Mouse (Mus musculus) megakaryocyte progenitor cell, adult 5-6 weeks (primary cell): Measurements from ENCODE around the gene Gm20671. TPM values are rescaled to one million over a fixed set of nuclear protein-coding genes. Genes with fewer than 3 reads are reported as not detected.
"Not testable (repeated sequence)": the region's sequence is repeated elsewhere in the genome, so short reads cannot be mapped to it uniquely, and the experiment has no call there.

Source experiments
- ATAC-seq: replicated peaks from 2 replicates; pipeline ENCODE4 v1.8.0; 2016; ENCODE audit warnings: mild to moderate bottlenecking, moderate TSS enrichment, inconsistent platforms; ENCODE audit not compliant: poor library complexity
- total RNA-seq, 2 experiments: library from RNA; stranded (forward) in 1 of 2; stranded (reverse) in 1 of 2; fragments of 157-497, 149-512 nt in 1 of 2; fragments of 200-1000 nt in 1 of 2; gene quantifications; 2 replicates each; pipeline versions ENCODE4 v1.2.3 to v1.2.4; 2015 to 2017

Gene Gm20671
- total RNA-seq, 2 experiments from 2014 or later, result 6.6 TPM; not detected in 1

- peak; percentile 98 for ATAC-seq
These were observed 41.5 kb downstream of the Gm20671 start, which contains the start of gene Pisd for GRCm38 (mm10) chr5:32785313-32785915. Pisd (minus strand) TSS chr5:32785646.

DNA sequence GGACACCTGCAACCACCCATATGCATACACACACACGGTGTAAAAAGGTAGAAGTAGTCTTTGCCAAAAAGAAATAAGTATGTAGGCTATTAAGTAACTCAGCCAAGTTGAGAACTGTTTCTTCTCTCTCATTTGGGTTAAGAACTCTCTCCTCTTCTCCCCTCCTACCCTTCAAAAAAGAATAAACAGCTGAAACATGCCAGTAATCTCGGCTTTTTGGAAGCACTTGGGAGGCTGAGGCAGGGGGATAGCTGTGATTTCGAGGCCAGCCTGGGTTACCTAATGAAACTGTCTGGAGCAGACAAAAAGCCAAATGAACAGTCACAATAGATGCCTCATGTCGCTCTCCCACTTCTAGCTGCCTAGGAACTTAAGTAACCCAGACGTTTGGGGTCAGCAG lies 42.2 kb downstream of the Gm20671 start:
- no peak for ATAC-seq

DNA sequence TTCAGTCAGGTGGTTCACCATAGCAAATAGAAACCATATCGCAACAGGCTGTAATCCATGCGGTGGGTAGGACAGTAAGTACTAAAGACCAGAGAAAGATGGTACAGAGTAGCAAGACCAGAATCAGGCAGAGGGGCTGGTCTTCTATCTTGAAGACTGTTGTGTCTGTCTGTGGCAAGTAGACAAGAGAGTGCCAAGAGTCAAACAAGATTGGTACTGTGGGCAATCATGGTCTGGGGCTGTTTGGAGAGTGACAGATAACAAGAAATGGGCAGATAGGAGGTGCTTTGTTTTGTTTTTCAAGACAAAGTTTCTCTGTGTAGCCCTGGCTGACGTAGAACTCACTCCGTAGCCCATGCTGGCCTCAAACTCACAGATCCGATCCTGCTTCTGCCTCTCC lies 45.3 kb downstream of the Gm20671 start:
- ATAC-seq, result peak; percentile 62

DNA sequence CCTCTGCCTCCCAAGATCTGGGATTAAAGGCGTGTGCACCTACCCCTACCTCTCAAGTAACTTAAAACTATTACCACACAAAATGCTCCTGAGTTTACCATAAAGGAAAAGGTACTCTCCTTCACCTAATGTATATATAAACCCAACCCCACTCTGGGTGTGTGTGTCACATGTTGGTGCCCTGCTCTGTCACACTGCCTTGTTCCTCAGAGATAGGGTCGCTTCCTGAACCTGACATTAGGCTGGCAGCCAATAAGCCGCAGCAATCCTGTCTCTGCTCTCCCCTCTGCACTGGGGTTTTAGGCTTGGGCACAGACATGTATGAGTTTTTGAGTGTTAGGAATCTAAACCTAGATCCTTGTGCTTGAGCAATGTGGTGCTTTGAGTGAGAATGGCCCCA lies 48.7 kb downstream of the Gm20671 start:
- ATAC-seq, result peak; percentile 56

DNA sequence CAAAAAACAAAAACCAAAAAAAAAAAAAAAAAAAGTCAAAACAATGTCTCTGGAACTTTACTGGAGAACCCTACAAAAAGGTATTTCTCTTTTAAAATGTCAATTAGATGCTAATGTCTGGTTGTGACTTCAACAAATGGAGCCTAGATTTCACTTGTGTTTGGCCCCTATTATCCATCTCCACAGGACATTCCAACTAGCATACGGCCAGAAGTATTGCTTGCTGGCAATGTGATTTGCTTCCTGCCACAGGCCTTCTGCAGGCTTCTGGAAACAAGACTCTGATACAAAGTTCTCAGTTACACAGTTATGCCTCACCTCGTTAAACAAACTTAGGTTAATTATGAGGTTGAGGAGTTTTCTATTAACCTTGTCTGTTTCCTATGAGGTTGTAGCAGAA lies 54.5 kb downstream of the Gm20671 start:
- ATAC-seq, result no peak

GRCm38 (mm10) chr5:32767636-32768373 lies 59.1 kb downstream of the Gm20671 start:
- no peak for ATAC-seq

GRCm38 (mm10) chr5:32767004-32767403 lies 59.9 kb downstream of the Gm20671 start:
- no peak for ATAC-seq

DNA sequence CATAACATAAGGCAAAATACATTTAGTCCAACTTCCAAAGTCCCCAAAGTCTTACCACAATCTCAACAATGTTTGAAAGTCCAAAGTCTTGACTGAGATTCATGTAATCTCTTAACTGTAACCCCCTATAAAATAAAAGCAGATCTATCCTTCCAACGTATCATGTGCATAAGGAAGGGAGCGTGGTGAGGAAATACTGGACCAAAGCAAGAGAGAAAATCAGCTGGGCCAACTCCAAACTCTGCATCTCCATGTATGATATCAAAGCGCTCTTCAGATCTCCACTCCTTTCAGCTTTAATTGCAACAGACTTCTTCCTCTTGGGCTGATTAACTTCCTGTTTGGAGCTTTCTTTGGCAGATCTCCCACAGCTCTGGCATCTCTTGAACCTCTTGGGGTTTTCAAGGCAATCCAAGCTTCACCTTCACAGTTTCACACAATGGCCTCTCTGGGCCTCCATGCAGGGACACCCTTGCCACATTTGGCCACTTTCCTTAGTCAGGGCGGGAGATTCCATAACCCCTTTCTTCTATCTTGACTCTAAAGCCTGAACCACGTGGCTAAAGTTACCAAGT lies 65.3 kb downstream of the Gm20671 start:
- peak; percentile 63 for ATAC-seq

GRCm38 (mm10) chr5:32760787-32761186 lies 66.1 kb downstream of the Gm20671 start:
- ATAC-seq, result no peak

DNA sequence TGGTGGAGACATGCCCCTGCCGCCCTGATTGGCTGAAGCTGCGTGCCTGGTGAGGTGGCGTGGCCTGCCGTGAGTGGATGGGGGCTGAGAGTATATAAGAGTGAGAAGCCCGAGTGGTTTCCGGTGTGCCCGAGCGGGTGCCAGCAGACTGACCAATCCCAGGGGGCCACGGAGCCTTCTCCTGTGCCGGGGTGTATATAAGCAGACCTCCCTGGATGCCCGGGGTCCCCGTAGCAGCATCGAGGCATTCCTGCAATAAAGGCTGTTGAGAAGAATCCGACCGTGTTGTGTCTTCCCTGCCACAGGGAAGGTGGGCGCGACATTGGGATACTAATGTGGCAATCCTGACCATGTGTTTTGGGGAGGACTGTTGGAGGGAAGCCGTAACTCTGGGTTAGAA lies 66.6 kb downstream of the Gm20671 start:
- not testable (repeated sequence) for ATAC-seq

GRCm38 (mm10) chr5:32759662-32760061 lies 67.2 kb downstream of the Gm20671 start:
- ATAC-seq, result 0 out of 2 replicates have a peak, but pooled peaks have one; percentile 26

DNA sequence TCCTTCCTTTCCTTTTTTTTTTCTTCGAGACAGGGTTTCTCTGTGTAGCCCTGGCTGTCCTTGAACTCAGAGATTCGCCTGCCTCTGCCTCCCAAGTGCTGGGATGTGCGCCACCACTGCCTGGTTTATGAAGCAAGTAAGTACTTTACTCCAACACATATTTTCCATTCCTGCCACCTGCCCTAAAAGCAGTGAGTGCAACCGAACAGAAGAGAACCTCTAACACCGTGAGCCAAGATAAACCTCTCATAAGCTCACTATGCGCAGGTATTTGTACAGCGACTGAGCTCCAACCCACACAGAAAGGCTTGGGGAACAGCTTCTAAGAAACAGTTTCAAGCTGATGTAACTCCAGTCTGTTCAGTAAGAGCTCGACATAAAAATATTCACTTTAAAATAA lies 70.8 kb downstream of the Gm20671 start:
- no peak for ATAC-seq

- ATAC-seq, result no peak
These were observed 75.2 kb downstream of the Gm20671 start for GRCm38 (mm10) chr5:32751736-32752135.

GRCm38 (mm10) chr5:32748936-32749335 lies 78.0 kb downstream of the Gm20671 start:
- no peak for ATAC-seq

- peak; percentile 58 for ATAC-seq
These were observed 79.1 kb downstream of the Gm20671 start for GRCm38 (mm10) chr5:32747650-32748375.

DNA sequence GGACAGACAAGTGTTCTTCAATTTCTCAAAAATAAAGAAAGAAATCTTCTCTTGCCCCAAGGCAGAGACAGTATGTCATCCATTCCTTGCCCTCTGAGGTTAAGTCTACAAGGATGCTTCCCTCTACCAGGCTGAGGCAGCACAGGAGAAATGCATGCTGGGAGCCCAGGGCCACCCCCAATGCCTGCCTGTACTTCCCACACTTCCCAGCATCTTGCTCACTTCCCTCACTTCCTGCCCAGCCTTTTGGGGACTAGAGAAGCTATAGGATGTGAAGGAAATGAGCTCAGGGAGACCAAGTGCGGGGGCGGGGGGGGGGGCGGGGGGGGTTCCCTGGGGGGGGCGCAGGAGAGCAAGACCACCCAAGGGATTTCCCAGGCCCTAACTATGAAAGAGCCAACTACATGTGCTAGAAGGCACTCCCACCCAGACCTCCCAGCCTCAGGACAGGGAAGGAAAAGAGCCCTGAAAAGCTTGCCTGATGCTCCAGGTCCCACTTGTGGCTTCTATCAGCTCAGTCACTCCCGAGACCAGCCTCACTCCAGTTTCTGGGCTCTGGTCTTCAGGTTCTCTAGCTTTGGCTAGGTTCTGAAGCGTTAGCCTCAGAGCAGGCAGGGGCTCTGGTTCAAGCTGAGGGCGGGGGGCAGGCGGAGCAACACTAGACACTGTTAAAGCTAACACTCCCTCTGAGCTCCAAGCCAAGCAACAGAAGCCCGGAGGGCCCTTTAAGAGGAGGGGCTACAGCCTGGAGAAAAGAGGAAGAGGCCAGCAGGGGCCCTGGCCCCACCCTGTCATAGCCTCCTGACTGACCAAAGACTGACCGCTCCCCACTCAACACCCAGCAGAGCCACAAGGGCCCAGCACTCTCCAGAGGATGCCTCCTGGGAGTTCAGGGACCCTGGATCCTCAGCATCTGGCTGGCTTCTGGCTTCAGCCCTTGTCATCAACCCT lies 80.9 kb downstream of the Gm20671 start:
- ATAC-seq, result peak; percentile 79

DNA sequence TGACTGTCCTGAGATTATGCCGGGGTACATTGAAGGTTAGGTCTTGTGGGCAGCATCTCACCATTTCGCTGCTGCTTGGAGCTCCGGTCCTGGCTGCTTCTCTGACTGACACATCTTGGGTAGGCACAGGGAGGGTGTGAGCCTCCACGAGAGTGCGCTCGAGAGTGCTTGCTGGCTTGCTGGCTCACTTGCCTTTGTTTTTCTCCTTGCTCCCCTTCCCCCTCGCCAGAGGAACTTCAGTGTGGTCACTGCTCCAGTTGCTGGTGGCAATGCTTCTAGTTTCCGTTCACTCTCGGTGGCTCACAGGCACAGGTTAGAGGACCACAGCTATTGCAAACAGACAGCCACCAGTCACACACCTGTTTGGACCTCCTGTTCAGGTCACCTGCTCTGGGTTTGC lies 84.8 kb downstream of the Gm20671 start:
- ATAC-seq, result 0 out of 2 replicates have a peak, but pooled peaks have one; percentile 15

DNA sequence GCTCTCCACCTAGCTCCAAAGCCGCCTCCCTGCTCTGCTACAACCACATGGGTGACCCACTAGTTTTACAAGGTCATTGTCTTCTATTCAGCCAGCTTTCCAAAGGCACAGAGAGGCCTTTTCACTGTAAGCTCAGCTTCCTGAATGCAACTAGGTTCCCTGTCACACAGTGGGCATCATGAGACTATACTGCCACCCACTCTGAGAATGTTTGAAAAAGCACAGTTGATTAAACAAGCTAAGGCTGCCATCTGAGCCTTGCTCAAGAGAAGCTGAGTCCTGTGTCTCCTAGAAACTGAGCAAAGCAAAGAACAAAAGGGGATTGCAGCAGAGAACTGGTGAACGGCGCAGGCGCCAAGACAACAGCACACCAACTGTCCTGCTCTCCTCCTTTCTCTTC lies 85.5 kb downstream of the Gm20671 start:
- ATAC-seq, result peak; percentile 53

DNA sequence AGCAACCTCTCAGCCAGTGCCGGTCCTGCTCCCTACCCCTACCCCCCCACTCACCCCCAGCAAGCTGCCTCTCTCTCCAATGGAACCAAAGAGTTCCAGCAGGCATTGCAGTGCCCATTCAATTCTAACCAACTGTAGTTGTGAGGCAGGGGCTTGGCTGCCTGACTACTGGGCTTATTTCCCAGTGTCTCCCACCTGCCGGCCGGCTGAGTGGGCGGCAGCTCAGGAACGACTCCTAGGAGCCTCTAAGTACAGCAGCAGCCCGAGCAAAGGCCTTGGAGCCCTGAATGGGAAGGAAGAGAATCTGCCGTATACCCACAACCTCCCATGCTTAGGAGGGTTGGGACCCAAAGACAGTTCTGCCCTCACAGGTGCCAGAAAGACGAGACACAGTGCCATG lies 86.1 kb downstream of the Gm20671 start:
- ATAC-seq, result 0 out of 2 replicates have a peak, but pooled peaks have one; percentile 12

GRCm38 (mm10) chr5:32740138-32740537 lies 86.8 kb downstream of the Gm20671 start:
- no peak for ATAC-seq
